Mouse (Mus musculus) embryonic facial prominence, embryonic 13.5 days (tissue): ENCODE results near the gene Fndc3b. TPM values are rescaled to one million over a fixed set of nuclear protein-coding genes. Genes with fewer than 3 reads are reported as not detected.

Source experiments
- ATAC-seq: fragments of 200-750 bp; cut with Nextera tagmentation; 2 replicates; pipeline ENCODE4 v1.8.0; 2017; ENCODE audit warnings: low read depth; ENCODE audit not compliant: insufficient number of reproducible peaks, insufficient read depth, low FRiP score, low TSS enrichment
- H3K27ac ChIP-seq: fragments of 300-500 bp; sonication (generic); 2 replicates; pipeline ENCODE4 v1.5.1; 2015; ENCODE audit warnings: moderate library complexity, mild to moderate bottlenecking, inconsistent platforms
- H3K27me3 ChIP-seq: fragments of 300-500 bp; sonication (generic); 2 replicates; pipeline ENCODE4 v1.6.1; 2015; ENCODE audit warnings: mild to moderate bottlenecking, inconsistent platforms
- H3K36me3 ChIP-seq: fragments of 300-500 bp; sonication (generic); 2 replicates; pipeline ENCODE4 v1.6.1; 2015; ENCODE audit warnings: mild to moderate bottlenecking, inconsistent platforms
- H3K4me1 ChIP-seq: fragments of 300-500 bp; sonication (generic); 2 replicates; pipeline ENCODE4 v1.6.1; 2015; ENCODE audit warnings: inconsistent platforms
- H3K4me2 ChIP-seq: fragments of 300-500 bp; sonication (generic); 2 replicates; pipeline ENCODE4 v1.6.1; 2015; ENCODE audit warnings: moderate library complexity, mild to moderate bottlenecking, inconsistent platforms
- H3K4me3 ChIP-seq: fragments of 300-500 bp; sonication (generic); 2 replicates; pipeline ENCODE4 v1.5.1; 2015; ENCODE audit warnings: mild to moderate bottlenecking, inconsistent platforms
- H3K9ac ChIP-seq: fragments of 300-500 bp; sonication (generic); 2 replicates; pipeline ENCODE4 v1.6.1; 2015; ENCODE audit warnings: mild to moderate bottlenecking, inconsistent platforms
- H3K9me3 ChIP-seq: fragments of 300-500 bp; sonication (generic); 2 replicates; pipeline ENCODE4 v1.6.1; 2016; ENCODE audit warnings: inconsistent platforms
- WGBS: fragments of 180-500 bp; shearing (Covaris S2); methylation state at CpG from one replicate; pipeline ENCODE4 v1.1.7; 2015; ENCODE audit warnings: mixed read lengths; 5-methylcytosine and 5-hydroxymethylcytosine counted together
- microRNA-seq: library from miRNA; unstranded; fragments of <30 nt; microRNA quantifications from one replicate; pipeline ENCODE4, GENCODE M21; 2016
- polyA plus RNA-seq: library from polyadenylated mRNA; unstranded; fragments of >200 nt; fragmentation: Nextera tagmentation; extraction: Ambion mirVana; gene quantifications from 2 replicates; pipeline ENCODE4 v1.2.1, GENCODE M21; 2015

Gene Fndc3b
- polyA plus RNA-seq, 1 experiment from 2014 or later, result 26.6 TPM

GRCm38 (mm10) chr3:27370125-27370524 lies 341.0 kb downstream of the Fndc3b start:
- Histone ChIP-seq H3K4me1 (peaks cover 8% of the 10 kb centered on the region), H3K9me3 (no peaks in the 10 kb centered on the region), H3K27ac (no peak overlapping the region), H3K36me3 (no peaks in the 10 kb centered on the region), H3K4me3 (no peak overlapping the region), H3K4me2 (no peak overlapping the region), H3K27me3 (peaks cover 68% of the 10 kb centered on the region), H3K9ac (no peak overlapping the region)
- no peak for ATAC-seq
- WGBS, result 4% methylated on average over 10 of the region's 10 CpGs

Small RNA genes within 50 kb of the gene (microRNA-seq; reads per million reads assigned to microRNA genes)
- gene Mir3092, result not detected

Other genes with a start within 250 kb of the Fndc3b start
- gene Tmem212, start 185.1 kb upstream of the Fndc3b start, polyA plus RNA-seq, result not detected in 2 replicates
- 4.1 and 4.6 TPM in 2 replicates for gene Pld1, start 227.4 kb upstream of the Fndc3b start, polyA plus RNA-seq